Mouse (Mus musculus) bone marrow, adult 2 months (tissue): ENCODE results near the gene Fyb2.

ENCODE experiments used
- CTCF ChIP-seq: fragments of 200-500 bp; IDR thresholded peaks from 2 replicates; pipeline ENCODE4 v1.5.1; 2011; ENCODE audit warnings: low read length, control low read depth; ENCODE audit not compliant: control insufficient read depth, insufficient read depth
- POLR2A ChIP-seq: fragments of 200-500 bp; IDR thresholded peaks from 2 replicates; pipeline ENCODE4 v1.6.1; 2011; ENCODE audit warnings: low read depth, mild to moderate bottlenecking, control low read depth, low read length, borderline replicate concordance; ENCODE audit not compliant: control insufficient read depth

DNA sequence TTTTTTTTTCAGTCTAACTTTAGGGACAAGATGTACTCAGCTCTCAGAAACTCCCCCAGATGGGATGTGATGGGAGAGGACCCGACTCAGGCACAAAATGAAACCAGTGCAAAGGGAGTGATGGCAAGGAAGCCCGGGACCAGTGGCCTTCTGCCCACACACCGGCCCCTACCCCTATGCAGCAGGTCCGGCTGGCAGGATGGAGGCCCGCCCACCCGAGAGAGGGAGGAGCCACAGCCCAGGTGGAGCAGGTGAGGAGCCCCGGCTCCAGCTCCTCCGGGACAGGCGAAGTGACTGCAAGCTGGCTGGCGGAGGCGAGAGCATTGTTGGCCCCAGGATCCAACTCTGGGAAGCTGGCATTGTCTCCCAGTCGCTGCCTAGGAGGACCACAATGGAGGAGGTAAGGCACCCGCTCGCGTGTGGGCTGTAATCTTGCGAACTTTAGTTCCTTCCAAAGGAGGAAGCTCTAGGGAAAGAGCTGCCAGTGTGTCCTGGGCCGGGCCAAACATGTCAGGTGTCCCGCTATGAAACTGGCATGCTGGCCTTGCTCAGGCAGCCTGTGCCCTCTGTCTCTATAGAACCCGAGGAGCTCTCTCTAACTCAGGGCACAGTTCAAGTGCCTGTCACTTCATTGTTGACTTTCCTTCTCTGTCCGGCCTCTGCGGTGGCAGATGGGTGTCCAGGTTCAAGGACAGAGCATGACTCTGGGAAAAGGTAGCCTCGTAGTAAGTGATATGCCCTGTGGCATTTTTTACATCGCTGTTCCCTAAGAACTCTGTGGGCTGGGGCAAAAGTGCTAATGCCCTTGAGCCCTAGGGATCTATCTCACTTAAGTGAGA is at the start of gene Fyb2:
- no peak for TF ChIP-seq CTCF
- TF ChIP-seq POLR2A: no peak
